ENCODE assay signal across 8 mouse cellular contexts in the genomic region with DNA sequence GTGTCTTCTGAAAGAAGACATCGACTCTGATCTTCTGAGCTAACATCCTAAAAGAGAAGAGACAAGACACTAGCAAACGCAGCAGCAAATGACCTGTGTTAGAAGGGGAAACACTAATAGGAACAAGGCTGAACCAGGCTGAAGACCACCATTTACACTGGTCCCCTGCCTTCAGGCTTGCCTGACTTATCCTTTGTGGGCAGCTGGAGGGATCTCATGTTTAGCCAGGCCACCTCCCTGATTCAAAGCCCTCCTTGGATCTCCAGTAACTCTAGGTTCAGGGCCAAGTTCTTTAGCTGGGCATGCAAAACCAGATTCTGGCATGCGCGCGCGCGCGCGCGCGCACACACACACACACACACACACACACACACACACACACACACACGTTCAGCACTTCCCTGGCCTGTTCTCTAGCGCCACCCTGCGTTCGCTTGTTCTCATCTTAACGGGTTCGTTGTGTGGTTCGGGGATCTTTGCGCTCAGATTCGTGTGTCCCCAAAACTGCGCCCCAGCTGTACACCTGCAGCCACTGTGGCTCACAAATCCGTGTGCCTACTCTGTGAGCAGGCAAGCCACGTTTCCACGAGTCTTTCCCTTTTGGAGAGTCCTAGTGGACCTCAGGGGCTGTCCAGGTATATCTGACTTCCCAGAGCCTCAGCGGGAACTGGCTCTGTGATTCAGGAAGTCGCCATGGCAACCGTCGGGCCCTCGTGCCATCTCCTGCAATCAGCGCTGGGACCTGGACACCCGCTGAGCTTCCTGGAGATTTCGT. TPM values are rescaled to one million over a fixed set of nuclear protein-coding genes. Genes with fewer than 3 reads are reported as not detected.
DNase-seq lines count a peak whose midpoint lies in the region; ATAC-seq and TF ChIP-seq lines count a peak whose summit lies in the region.

No protein-coding gene starts in this region.

- DNase-seq in T-cell, adult 2 months (ENCODE audit: low spot score): peak; percentile 18
- peak; percentile 71 for DNase-seq in cerebellum, postnatal 36 days
- DNase-seq in gastrocnemius, adult 2 months: peak; percentile 85
- peak; percentile 75 for DNase-seq in induced T-regulatory cell, adult 2 months (ENCODE audit: low read depth)
- DNase-seq in left cerebral cortex, adult 8-10 months (ENCODE audit: low spot score in 2 of 2): peak; percentile 61 to 69
- peak; percentile 89 to 90 for DNase-seq in right cerebral cortex, adult 2 months (ENCODE audit: low spot score in 2 of 2)

- peak overlapping the region; percentile 60 for H3K4me3 ChIP-seq in gastrocnemius, adult 2 months

- TF ChIP-seq CTCF in gastrocnemius, adult 2 months (IDR thresholded peaks at IDR 0.05): peak; percentile 58

- peak; percentile 75 for ATAC-seq in megakaryocyte, adult 5-6 weeks (ENCODE audit: poor library complexity, severe bottlenecking)
- ATAC-seq in erythroid progenitor cell, adult 5-6 weeks (replicated peaks; ENCODE audit: low FRiP score, poor library complexity, severe bottlenecking): no peak

- peak overlapping the region; percentile 57 for H3K27ac ChIP-seq in gastrocnemius, adult 2 months

- intact Hi-C loops in gastrocnemius, adult 2 months (cut with DNase I): loop anchor here (5.0 kb wide), 1 partner anchor 121 kb away; no protein-coding TSS in a partner anchor

RNA-seq across cellular contexts. Expression of gene Ndufa8, which starts 27.6 kb away (rescaled TPM):
- total RNA-seq in gastrocnemius, adult 2 months (2021): 100 to 1,000 TPM; 298 to 413 TPM
- total RNA-seq in left cerebral cortex, adult 8-10 months (2022): 100 to 1,000 TPM; 173 to 188 (median 186) TPM
- 87.6 and 88.1 TPM in 2 replicates for total RNA-seq in megakaryocyte, adult 5-6 weeks (2015)
- total RNA-seq in megakaryocyte, adult 5-6 weeks (2017): 35.7 and 48.5 TPM in 2 replicates
- 10.1 and 21.6 TPM in 2 replicates for total RNA-seq in erythroid progenitor cell, adult 5-6 weeks (2015; ENCODE audit: low replicate concordance)
- 16.4 and 26.1 TPM in 2 replicates for total RNA-seq in erythroid progenitor cell, adult 5-6 weeks (2017; ENCODE audit: low replicate concordance)

RNA-seq across cellular contexts. Expression of gene Morn5, which starts 27.7 kb away (rescaled TPM):
- total RNA-seq in gastrocnemius, adult 2 months (2021): not detected
- 1 to 10 TPM; 1.5 to 2.6 (median 2.1) TPM for total RNA-seq in left cerebral cortex, adult 8-10 months (2022)
- total RNA-seq in megakaryocyte, adult 5-6 weeks (2015): 0.25 TPM in 1 of 2 replicates, not detected in the other
- total RNA-seq in megakaryocyte, adult 5-6 weeks (2017): not detected in 2 replicates
- not detected in 2 replicates for total RNA-seq in erythroid progenitor cell, adult 5-6 weeks (2015; ENCODE audit: low replicate concordance)
- total RNA-seq in erythroid progenitor cell, adult 5-6 weeks (2017; ENCODE audit: low replicate concordance): not detected in 2 replicates

RNA-seq across cellular contexts. Expression of gene Ttll11, which starts 41.9 kb away (rescaled TPM):
- 1 to 10 TPM; 3.0 to 3.4 TPM for total RNA-seq in gastrocnemius, adult 2 months (2021)
- total RNA-seq in left cerebral cortex, adult 8-10 months (2022): 10 to 100 TPM; 37.3 to 54.3 (median 41.6) TPM
- total RNA-seq in megakaryocyte, adult 5-6 weeks (2015): not detected in 2 replicates
- total RNA-seq in megakaryocyte, adult 5-6 weeks (2017): 0.48 TPM in 1 of 2 replicates, not detected in the other
- not detected in 2 replicates for total RNA-seq in erythroid progenitor cell, adult 5-6 weeks (2015; ENCODE audit: low replicate concordance)
- not detected in 2 replicates for total RNA-seq in erythroid progenitor cell, adult 5-6 weeks (2017; ENCODE audit: low replicate concordance)

Comparison
In these comparisons a context has a peak if more than half of its experiments do, and no peak if none do; other contexts are left out.
1. DNase-seq: peak in every context shown above with its lines; median percentile 90 in right cerebral cortex, adult 2 months; 85 in gastrocnemius, adult 2 months; 75 in induced T-regulatory cell, adult 2 months; 71 in cerebellum, postnatal 36 days; 65 in left cerebral cortex, adult 8-10 months; 18 in T-cell, adult 2 months.
2. RNA of gene Ttll11, which starts 41.9 kb away (total RNA-seq): 37.3 to 54.3 TPM in left cerebral cortex, adult 8-10 months; 3.0 to 3.4 TPM in gastrocnemius, adult 2 months, 0.48 TPM in megakaryocyte, adult 5-6 weeks and not detected in erythroid progenitor cell, adult 5-6 weeks; every median in the first group is over 4 times any median in the second.